Mouse (Mus musculus): ENCODE measurements around the gene Rab35. TPM values are rescaled to one million over a fixed set of nuclear protein-coding genes. Genes with fewer than 3 reads are reported as not detected.

Rab35 gene
- total RNA-seq, 2 experiments from 2014 or later, result 43.1 to 46.3 TPM

GRCm38 (mm10) chr5:115644192-115644591, 12.5 kb downstream of the Rab35 start:
- intact Hi-C loops (cut with DNase I), result no loop called here
- DNase-seq, result no peak

- DNase-seq, result no peak
- intact Hi-C loops (cut with DNase I), result no loop called here
Observed at GRCm38 (mm10) chr5:115648876-115649275, 17.2 kb downstream of the Rab35 start.

- DNase-seq, result no peak
- intact Hi-C loops (cut with DNase I), result loop anchor here (10.0 kb wide), 1 partner anchor 375 kb away; the partner anchor contains the start of gene Prkab1
Observed at GRCm38 (mm10) chr5:115649699-115650098, 18.0 kb downstream of the Rab35 start.

- DNase-seq, result no peak
- intact Hi-C loops (cut with DNase I), result loop anchor here (10.0 kb wide), 1 partner anchor 374 kb away; the partner anchor contains the start of gene Prkab1
Observed at GRCm38 (mm10) chr5:115650885-115651284, 19.2 kb downstream of the Rab35 start.

GRCm38 (mm10) chr5:115651821-115652220, 20.1 kb downstream of the Rab35 start:
- intact Hi-C loops (cut with DNase I), result loop anchor here (2.0 to 10.0 kb wide), 2 partner anchors 17 to 373 kb away; partner anchors contain the start of gene Prkab1
- DNase-seq, result no peak

- DNase-seq, result peak; percentile 100
- intact Hi-C loops (cut with DNase I), result loop anchor here (2.0 to 10.0 kb wide), 2 partner anchors 18 to 372 kb away; partner anchors contain the start of gene Prkab1
Observed at GRCm38 (mm10) chr5:115652681-115653575, 21.2 kb downstream of the Rab35 start.

GRCm38 (mm10) chr5:115653776-115654175, 22.1 kb downstream of the Rab35 start:
- intact Hi-C loops (cut with DNase I), result loop anchor here (2.0 to 10.0 kb wide), 2 partner anchors 19 to 371 kb away; partner anchors contain the start of gene Prkab1
- no peak for DNase-seq

- DNase-seq, result no peak
- intact Hi-C loops (cut with DNase I), result loop anchor here (5.0 to 10.0 kb wide), 2 partner anchors 76 to 368 kb away; partner anchors contain the start of genes Bicdl1 and Prkab1
Observed at GRCm38 (mm10) chr5:115656677-115657076, 25.0 kb downstream of the Rab35 start.

- DNase-seq, result no peak
- intact Hi-C loops (cut with DNase I), result loop anchor here (5.0 to 10.0 kb wide), 2 partner anchors 75 to 368 kb away; partner anchors contain the start of genes Bicdl1 and Prkab1
Observed at GRCm38 (mm10) chr5:115657234-115657633, 25.5 kb downstream of the Rab35 start.

GRCm38 (mm10) chr5:115658352-115658751, 26.6 kb downstream of the Rab35 start:
- intact Hi-C loops (cut with DNase I), result loop anchor here (5.0 to 10.0 kb wide), 2 partner anchors 74 to 366 kb away; partner anchors contain the start of genes Bicdl1 and Prkab1
- no peak for DNase-seq

- intact Hi-C loops (cut with DNase I), result no loop called here
Observed at GRCm38 (mm10) chr5:115662658-115663057, 30.9 kb downstream of the Rab35 start.

GRCm38 (mm10) chr5:115666366-115667065, 34.8 kb downstream of the Rab35 start:
- intact Hi-C loops (cut with DNase I), result no loop called here
- no peak for DNase-seq

More at GRCm38 (mm10) chr5:115662658-115663057, 30.9 kb downstream of the Rab35 start:
- DNase-seq, result no peak

GRCm38 (mm10) chr5:115667210-115667609, 35.5 kb downstream of the Rab35 start:
- intact Hi-C loops (cut with DNase I), result no loop called here
- no peak for DNase-seq

GRCm38 (mm10) chr5:115667894-115668293, 36.2 kb downstream of the Rab35 start:
- intact Hi-C loops (cut with DNase I), result no loop called here
- no peak for DNase-seq

GRCm38 (mm10) chr5:115668986-115669385, 37.3 kb downstream of the Rab35 start:
- DNase-seq, result no peak
- intact Hi-C loops (cut with DNase I), result no loop called here

- intact Hi-C loops (cut with DNase I), result no loop called here
- DNase-seq, result no peak
Observed at GRCm38 (mm10) chr5:115669974-115670373, 38.3 kb downstream of the Rab35 start.

GRCm38 (mm10) chr5:115670406-115670805, 38.7 kb downstream of the Rab35 start:
- intact Hi-C loops (cut with DNase I), result no loop called here

GRCm38 (mm10) chr5:115671846-115672245, 40.1 kb downstream of the Rab35 start:
- no peak for DNase-seq
- intact Hi-C loops (cut with DNase I), result no loop called here

More at GRCm38 (mm10) chr5:115670406-115670805, 38.7 kb downstream of the Rab35 start:
- DNase-seq, result no peak

GRCm38 (mm10) chr5:115685126-115685525, 53.4 kb downstream of the Rab35 start:
- intact Hi-C loops (cut with DNase I), result no loop called here
- DNase-seq, result no peak

GRCm38 (mm10) chr5:115686716-115687115, 55.0 kb downstream of the Rab35 start:
- DNase-seq, result no peak
- intact Hi-C loops (cut with DNase I), result no loop called here

- DNase-seq, result no peak
- intact Hi-C loops (cut with DNase I), result no loop called here
Observed at GRCm38 (mm10) chr5:115693271-115693670, 61.6 kb downstream of the Rab35 start.
